Mouse (Mus musculus): ENCODE data around the gene Efcab11. TPM values are rescaled to one million over a fixed set of nuclear protein-coding genes. Genes with fewer than 3 reads are reported as not detected.

Gene Efcab11
- polyA plus RNA-seq, 3 experiments from 2014 or later, result 0.91 to 3.5 (median 1.4) TPM

- no peak for ATAC-seq
These were observed 212.9 kb downstream of the Efcab11 start for GRCm38 (mm10) chr12:99671162-99671865.

DNA sequence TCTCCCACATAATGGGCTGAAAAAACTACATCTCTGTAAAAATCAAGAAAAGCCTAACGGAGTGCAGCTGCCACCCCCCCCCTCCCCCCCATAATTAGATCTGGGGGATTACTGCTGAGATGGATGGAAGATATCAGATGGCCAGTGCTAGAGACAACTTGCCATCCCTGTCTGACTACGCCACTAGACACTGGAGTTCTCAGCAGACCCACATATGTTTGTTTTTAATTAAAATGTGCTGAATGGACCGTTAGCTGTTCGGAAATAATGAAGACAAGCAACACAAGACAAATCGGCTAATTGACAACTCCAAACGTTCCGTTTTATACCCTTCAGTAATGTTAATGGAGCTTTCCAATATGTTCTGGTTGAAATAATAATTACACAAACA, 213.5 kb downstream of the Efcab11 start:
- no peak for ATAC-seq

GRCm38 (mm10) chr12:99669976-99670761, 214.1 kb downstream of the Efcab11 start:
- ATAC-seq, result no peak

- no peak for ATAC-seq
These were observed 229.0 kb downstream of the Efcab11 start for GRCm38 (mm10) chr12:99654991-99655880.

DNA sequence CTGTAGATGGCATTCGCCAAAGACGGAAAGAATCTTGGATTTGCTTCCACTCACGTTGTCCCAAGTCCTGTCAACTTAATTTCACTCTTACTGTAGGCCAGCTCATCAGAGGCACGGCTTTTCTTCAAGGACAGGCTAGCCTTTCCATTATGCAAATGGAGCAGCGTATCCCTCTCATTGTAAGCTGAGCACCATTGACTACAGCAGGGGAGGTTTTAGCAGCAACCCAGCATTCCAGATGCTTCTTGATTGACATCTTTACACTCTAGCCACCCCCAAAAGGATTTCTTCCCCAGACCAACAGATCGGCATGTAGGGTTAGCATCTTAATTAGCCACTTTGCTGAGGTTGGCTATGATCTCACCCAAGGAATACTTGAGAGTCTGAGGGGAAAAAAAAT, 231.8 kb downstream of the Efcab11 start:
- no peak for ATAC-seq

- no peak for ATAC-seq
These were observed 234.5 kb downstream of the Efcab11 start for GRCm38 (mm10) chr12:99649732-99650131.

GRCm38 (mm10) chr12:99648781-99649180, 235.5 kb downstream of the Efcab11 start:
- no peak for ATAC-seq

DNA sequence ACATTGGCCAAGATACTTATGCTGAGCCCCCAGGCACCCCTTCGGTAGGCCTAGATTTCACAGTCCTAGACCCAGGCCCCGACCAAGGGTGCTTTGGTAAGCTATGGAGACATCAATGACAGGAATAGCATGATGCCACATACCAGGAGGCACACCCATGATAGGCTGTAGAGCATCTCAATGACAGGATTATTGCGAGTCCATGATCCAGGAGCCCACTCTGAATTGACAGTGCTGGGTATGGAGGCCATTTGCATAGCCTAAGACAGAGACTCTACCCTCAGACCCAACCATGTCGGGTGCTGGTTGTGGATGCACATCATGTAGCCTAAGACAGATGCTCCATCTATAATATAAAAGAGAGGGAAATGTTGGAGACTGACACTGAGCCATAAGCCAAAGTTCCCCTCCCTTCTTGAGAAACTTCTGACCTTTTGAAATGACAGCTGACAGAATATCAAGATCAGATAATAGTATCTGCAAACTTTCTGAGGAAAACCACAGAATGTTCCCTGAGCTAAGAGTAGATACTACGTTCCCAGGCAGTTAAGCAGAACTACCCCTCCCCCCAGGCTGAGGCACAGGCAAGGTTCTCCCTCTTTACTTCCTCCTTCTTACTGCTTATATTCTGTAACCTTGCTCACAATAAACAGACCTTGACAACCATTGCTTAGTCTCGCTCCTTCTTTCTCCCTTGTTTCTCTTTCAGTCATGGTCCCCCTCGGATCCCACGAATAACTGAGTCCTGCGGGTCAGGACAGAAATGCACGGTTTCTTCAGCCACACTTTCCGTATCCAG, 237.5 kb downstream of the Efcab11 start:
- peak; percentile 72 for ATAC-seq

- no peak for ATAC-seq
These were observed 238.8 kb downstream of the Efcab11 start for GRCm38 (mm10) chr12:99645418-99645817.

DNA sequence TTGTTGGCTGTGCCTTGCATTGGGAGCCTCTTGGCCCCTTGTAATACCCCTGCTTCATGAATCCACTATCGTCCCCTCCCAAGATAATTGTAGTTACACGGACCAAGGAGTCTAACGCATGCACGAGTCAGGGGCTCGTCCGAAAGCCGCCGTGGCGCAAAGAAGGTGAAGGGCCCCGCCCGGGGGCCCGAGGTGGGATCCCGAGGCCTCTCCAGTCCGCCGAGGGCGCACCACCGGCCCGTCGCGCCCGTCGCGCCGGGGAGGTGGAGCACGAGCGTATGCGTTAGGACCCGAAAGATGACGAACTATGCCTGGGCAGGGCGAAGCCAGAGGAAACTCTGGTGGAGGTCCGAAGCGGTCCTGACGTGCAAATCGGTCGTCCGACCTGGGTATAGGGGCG, 239.3 kb downstream of the Efcab11 start:
- no peak for ATAC-seq

Other genes starting within 250 kb of the Efcab11 start
- gene Tdp1, start 78 bp upstream of the Efcab11 start, polyA plus RNA-seq (2017; shearing (Covaris generic)), result 10 to 100 TPM; 18.1 to 25.6 (median 23.3) TPM
- not detected for gene Kcnk13, start 80.1 kb upstream of the Efcab11 start, polyA plus RNA-seq (2017; shearing (Covaris generic))
- gene Psmc1, start 225.7 kb upstream of the Efcab11 start, polyA plus RNA-seq (2017; shearing (Covaris generic)), result 100 to 1,000 TPM; 213 to 288 (median 228) TPM